Mouse (Mus musculus) kidney, adult 8-10 months (tissue): ENCODE data around the gene Gm13212.
"Not testable (repeated sequence)": the region's sequence is repeated elsewhere in the genome, so short reads cannot be mapped to it uniquely, and the experiment has no call there.

Experiments
- DNase-seq, 2 experiments: peaks; one replicate each; pipeline ENCODE4 v3.0.0; 2022

Gene Gm13212

DNA sequence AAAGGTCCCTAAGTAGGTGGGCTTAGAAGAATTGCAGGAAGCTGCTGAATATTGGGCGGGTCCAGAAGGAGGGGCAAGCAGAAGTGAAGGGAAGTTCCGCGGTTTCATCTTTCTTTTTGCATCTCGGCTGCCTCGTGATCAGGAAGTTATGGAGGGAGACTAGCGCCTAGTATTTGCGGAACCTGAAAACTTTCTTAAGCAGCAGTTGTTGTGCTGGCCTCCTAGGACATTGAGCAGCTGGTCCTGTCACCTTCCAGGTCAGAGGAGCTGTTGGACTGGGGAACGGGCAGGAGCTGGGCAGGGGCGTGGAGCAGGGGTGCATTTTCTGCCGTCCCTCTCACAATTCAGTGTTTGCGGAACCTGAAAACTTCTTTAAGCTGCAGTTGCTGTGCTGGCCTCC, at the start of gene Gm13212:
Gene Gm13212 (plus strand): TSS at position 89 of the 400 bp plus-strand sequence.
- DNase-seq = not testable (repeated sequence)

- DNase-seq = not testable (repeated sequence)
Measured at GRCm38 (mm10) chr4:145543861-145544260, 41.1 kb upstream of the Gm13212 start.

DNA sequence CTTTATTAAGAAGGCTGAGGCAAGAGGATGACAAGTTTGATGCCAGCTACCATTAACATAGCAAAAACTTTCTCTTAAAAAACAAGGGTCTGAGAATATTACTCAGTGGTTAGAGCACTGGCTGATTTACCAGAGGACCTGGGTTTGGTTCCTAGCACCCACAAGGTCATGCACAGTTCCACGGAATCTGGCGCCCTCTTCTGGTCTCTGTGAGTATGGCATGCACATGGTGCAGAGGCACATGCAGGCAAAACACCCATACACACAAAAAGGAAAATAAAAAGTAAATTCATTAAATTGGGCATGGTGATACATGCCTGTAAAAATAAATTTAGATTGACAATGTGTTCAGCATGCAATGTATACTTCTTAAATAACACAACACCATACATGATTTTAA, 39.9 kb upstream of the Gm13212 start:
- not testable (repeated sequence) for DNase-seq

- DNase-seq = not testable (repeated sequence)
Measured at GRCm38 (mm10) chr4:145545734-145546349, 39.1 kb upstream of the Gm13212 start.

DNA sequence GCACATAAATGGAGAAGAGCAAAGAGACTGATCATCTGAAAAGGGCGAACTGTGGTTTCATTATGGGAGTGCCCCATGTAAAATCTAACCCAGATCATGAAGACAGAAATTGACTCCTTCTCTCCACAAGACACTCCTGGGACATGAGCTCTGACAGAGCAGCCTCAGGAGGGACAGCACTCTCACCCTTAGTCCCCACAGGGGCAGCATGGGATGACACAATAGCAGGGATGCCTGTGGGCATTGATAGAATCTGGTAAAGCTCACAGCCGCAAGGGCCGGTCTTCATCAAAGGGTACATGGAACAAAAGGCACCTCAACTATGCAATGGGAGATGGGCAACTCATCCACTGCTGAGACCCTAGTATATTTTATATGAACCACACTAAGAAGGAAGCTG, 38.5 kb upstream of the Gm13212 start:
- DNase-seq = not testable (repeated sequence)

GRCm38 (mm10) chr4:145556680-145557079, 28.3 kb upstream of the Gm13212 start:
- DNase-seq = no peak

GRCm38 (mm10) chr4:145559505-145560099, 25.4 kb upstream of the Gm13212 start:
- no peak for DNase-seq

- no peak for DNase-seq
Measured at GRCm38 (mm10) chr4:145564111-145564821, 20.7 kb upstream of the Gm13212 start.

DNA sequence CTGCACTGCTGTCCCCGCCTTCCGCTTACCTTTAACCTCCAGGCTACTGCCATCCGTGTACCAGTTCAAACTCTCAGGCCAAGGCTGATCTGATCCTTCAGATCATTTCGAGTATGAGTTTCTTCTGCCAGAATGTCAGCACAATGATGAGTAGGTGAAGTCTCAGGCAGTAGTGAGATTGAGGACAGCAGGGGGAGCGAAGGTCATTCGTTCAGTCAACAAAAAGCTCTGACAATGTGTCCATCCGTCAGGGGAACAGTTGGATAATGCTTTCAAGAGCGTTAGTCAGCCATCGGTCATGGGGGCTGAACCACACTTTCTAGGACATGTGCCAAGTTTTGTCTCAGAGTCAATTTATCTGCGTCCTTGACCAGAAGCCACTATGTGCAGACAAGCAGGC, 14.5 kb upstream of the Gm13212 start:
- DNase-seq = not testable (repeated sequence)

DNA sequence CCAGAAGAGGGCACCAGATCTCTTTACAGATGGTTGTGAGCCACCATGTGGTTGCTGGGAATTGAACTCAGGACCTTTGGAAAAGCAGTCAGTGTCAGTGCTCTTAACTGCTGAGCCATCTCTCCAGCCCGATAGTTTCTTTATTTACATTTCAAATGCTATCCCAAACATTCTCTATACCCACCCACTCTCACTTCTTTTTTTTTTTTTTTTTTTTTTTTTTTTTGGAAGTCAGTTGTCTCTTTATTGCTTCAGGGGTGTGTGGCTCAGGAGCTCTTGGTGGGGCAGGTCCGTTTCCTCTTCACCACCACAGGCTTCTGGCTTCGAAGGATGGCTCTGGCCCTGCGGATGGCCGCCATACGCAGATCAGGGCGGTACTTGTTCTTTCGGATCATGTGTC, 8.3 kb upstream of the Gm13212 start:
- not testable (repeated sequence) for DNase-seq

DNA sequence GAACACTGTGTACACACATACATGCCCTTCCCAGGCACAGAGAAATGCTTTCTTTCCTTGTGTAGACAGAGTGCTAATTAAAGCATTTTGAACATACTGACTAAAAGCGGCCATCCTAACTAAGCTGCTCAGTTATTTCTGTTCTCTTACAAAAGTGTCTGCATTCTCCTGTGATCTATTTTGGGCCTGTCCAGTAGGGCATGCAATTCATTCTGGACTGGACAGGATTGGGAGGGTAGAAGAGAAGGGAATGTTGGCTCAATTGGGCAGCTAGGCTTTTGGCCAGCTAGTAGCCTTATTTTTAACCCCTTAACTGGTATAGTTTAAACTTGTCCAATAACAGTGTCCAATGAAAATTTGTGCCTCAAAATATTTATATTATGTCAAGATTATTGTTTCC, 4.6 kb upstream of the Gm13212 start:
- not testable (repeated sequence) for DNase-seq

DNA sequence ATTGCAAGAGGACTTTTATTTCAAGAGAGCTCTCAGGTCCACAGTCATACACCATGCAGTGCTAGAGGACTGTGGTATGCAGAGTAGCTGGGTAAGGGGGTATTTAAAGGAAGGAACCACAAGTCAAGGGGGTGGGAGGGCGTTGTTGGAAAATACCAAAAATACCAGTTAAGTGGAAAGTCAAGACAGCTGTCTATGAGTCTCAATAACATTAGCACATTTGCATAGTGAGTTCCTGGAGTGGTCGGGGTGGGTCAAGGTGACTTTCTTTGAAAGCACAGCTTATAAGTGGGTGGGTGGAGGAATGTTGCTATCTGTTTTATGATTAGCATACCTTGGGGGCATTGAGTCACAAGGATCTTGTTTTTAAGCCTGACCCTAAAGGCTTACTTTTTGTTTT, 1.1 kb downstream of the Gm13212 start:
- not testable (repeated sequence) for DNase-seq

DNA sequence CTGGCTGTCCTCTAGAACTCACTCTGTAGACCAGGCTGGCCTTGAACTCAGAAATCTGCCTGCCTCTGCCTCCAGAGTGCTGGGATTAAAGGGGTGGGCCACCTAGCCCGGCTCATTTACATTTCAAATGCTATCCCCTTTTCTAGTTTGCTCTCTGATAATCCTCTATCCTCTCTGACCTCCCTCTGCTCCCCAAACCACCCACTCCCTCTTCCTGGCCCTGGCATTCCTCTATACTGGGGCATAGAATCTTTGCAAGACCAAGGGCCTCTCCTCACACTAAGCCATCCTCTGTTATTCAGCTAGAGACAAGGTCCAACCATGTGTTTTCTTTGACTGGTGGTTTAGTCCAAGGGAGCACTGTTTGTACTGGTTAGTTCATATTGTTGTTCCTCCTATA, 9.2 kb downstream of the Gm13212 start:
- DNase-seq = not testable (repeated sequence)

GRCm38 (mm10) chr4:145594798-145595197, 9.8 kb downstream of the Gm13212 start:
- DNase-seq = not testable (repeated sequence)

GRCm38 (mm10) chr4:145640416-145641185, 55.6 kb downstream of the Gm13212 start:
- DNase-seq = not testable (repeated sequence)

GRCm38 (mm10) chr4:145670385-145670784, 85.4 kb downstream of the Gm13212 start, which contains the start of gene Zfp980:
TSS of gene Zfp980 (plus strand) at chr4:145670685.
- not testable (repeated sequence) for DNase-seq

- DNase-seq = not testable (repeated sequence)
Measured at GRCm38 (mm10) chr4:145674286-145674780, 89.4 kb downstream of the Gm13212 start.
